Mouse (Mus musculus): Measurements from ENCODE around the gene Zbtb21.
A peak's percentile ranks its signal among the peaks of the same experiment; 100 is the strongest.
"Not testable (repeated sequence)": the region's sequence is repeated elsewhere in the genome, so short reads cannot be mapped to it uniquely, and the experiment has no call there.

The Zbtb21 gene

GRCm38 (mm10) chr16:97946993-97947392, 15.4 kb downstream of the Zbtb21 start:
- DNase-seq (ENCODE audit: low spot score): not testable (repeated sequence)

- no peak for DNase-seq (ENCODE audit: low spot score)
These were observed 20.6 kb downstream of the Zbtb21 start for GRCm38 (mm10) chr16:97941844-97942243.

GRCm38 (mm10) chr16:97940471-97940973, 21.9 kb downstream of the Zbtb21 start:
- DNase-seq (ENCODE audit: low spot score): no peak

- DNase-seq (ENCODE audit: low spot score): no peak
These were observed 26.6 kb downstream of the Zbtb21 start for GRCm38 (mm10) chr16:97935815-97936214.

- DNase-seq (ENCODE audit: low spot score): no peak
These were observed 32.2 kb downstream of the Zbtb21 start for GRCm38 (mm10) chr16:97930231-97930630.

GRCm38 (mm10) chr16:97929520-97929919, 32.9 kb downstream of the Zbtb21 start:
- no peak for DNase-seq (ENCODE audit: low spot score)

GRCm38 (mm10) chr16:97927331-97927938, 35.0 kb downstream of the Zbtb21 start:
- DNase-seq (ENCODE audit: low spot score): no peak

- DNase-seq (ENCODE audit: low spot score): no peak
These were observed 36.0 kb downstream of the Zbtb21 start for GRCm38 (mm10) chr16:97926381-97926780.

- no peak for DNase-seq (ENCODE audit: low spot score)
These were observed 36.7 kb downstream of the Zbtb21 start for GRCm38 (mm10) chr16:97925760-97926159.

- no peak for DNase-seq (ENCODE audit: low spot score)
These were observed 38.7 kb downstream of the Zbtb21 start for GRCm38 (mm10) chr16:97923700-97924099.

- no peak for DNase-seq (ENCODE audit: low spot score)
These were observed 39.7 kb downstream of the Zbtb21 start for GRCm38 (mm10) chr16:97922779-97923126.

- DNase-seq (ENCODE audit: low spot score): peak; percentile 84
These were observed 40.3 kb downstream of the Zbtb21 start for GRCm38 (mm10) chr16:97921961-97922778.

- DNase-seq (ENCODE audit: low spot score): no peak
These were observed 41.8 kb downstream of the Zbtb21 start for GRCm38 (mm10) chr16:97920621-97921020.

GRCm38 (mm10) chr16:97919793-97920192, 42.6 kb downstream of the Zbtb21 start:
- no peak for DNase-seq (ENCODE audit: low spot score)

- no peak for DNase-seq (ENCODE audit: low spot score)
These were observed 49.5 kb downstream of the Zbtb21 start for GRCm38 (mm10) chr16:97912873-97913272.

- no peak for DNase-seq (ENCODE audit: low spot score)
These were observed 53.1 kb downstream of the Zbtb21 start for GRCm38 (mm10) chr16:97909356-97909755.

- no peak for DNase-seq (ENCODE audit: low spot score)
These were observed 54.9 kb downstream of the Zbtb21 start for GRCm38 (mm10) chr16:97907496-97907895.

GRCm38 (mm10) chr16:97906337-97906736, 56.1 kb downstream of the Zbtb21 start:
- no peak for DNase-seq (ENCODE audit: low spot score)

GRCm38 (mm10) chr16:97905449-97905991, 56.9 kb downstream of the Zbtb21 start:
- DNase-seq (ENCODE audit: low spot score): no peak

- no peak for DNase-seq (ENCODE audit: low spot score)
These were observed 58.4 kb downstream of the Zbtb21 start for GRCm38 (mm10) chr16:97904035-97904434.

GRCm38 (mm10) chr16:97897346-97898024, 64.9 kb downstream of the Zbtb21 start:
- peak; percentile 38 for DNase-seq (ENCODE audit: low spot score)

Measured in ovary, adult 18-20 months (tissue).